Mouse (Mus musculus): ENCODE measurements around the gene Gm5089. TPM values are rescaled to one million over a fixed set of nuclear protein-coding genes. Genes with fewer than 3 reads are reported as not detected.
"Not testable (repeated sequence)": the region's sequence is repeated elsewhere in the genome, so short reads cannot be mapped to it uniquely, and the experiment has no call there.

The Gm5089 gene
- polyA plus RNA-seq, 1 experiment from 2014 or later, result 1.8 TPM

DNA sequence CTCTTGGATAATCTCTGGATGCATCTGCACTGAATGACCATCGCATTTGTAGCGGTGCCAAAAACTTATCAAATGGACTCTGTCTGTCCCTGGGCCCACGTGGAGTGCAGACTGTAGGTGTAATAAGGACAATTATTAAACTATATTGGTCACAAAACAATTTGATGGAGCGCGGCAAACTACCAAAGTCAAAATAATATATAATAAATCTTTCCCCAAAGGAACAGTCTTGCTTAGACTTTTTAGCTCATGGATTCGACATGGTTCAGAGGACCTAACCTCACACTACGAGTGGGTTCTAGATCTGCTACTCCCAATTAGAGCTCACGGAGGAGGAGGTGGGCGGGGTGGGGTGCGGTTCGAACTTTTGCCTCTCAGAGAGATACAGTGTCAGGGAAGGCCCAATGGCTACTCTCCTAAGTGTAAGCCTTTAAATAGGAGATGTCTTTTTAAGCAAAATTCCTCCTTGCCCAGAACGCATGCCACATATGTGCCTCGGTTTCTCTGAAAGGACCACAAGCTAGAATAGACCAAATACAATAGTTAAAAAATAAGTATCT, 15.1 kb upstream of the Gm5089 start:
- WGBS, result 24% methylated on average over 13 of the region's 13 CpGs
- no peaks in the 10 kb centered on the region for H3K9me3 ChIP-seq (ENCODE audit: control insufficient read depth, low read length)
- ATAC-seq, result no peak
- H3K27me3 ChIP-seq (replicated peaks; ENCODE audit: control insufficient read depth, insufficient read depth, low read length), result peaks cover 28% of the 10 kb centered on the region
- H3K27ac ChIP-seq (ENCODE audit: low read depth, low read length), result peak overlapping the region; percentile 93
- peak overlapping the region; percentile 57 for H3K4me3 ChIP-seq (ENCODE audit: low read length)
- peak overlapping the region; percentile 66 for H3K4me2 ChIP-seq (ENCODE audit: low read length)
- H3K36me3 ChIP-seq (ENCODE audit: control insufficient read depth, insufficient read depth, low read length), result no peaks in the 10 kb centered on the region
- H3K4me1 ChIP-seq (ENCODE audit: control insufficient read depth, insufficient read depth, low read depth, low read length), result peaks cover 10% of the 10 kb centered on the region
- H3K9ac ChIP-seq (ENCODE audit: low read depth, low read length), result peak overlapping the region; percentile 39; the same call in 1 of the 2 replicates

GRCm38 (mm10) chr14:122464763-122465741, 14.1 kb upstream of the Gm5089 start, which contains the start of gene Zic5:
Zic5 (minus strand) TSS chr14:122465677.
- peak within 1 kb of the TSS; percentile 66 for H3K4me2 ChIP-seq (ENCODE audit: low read length)
- peak; percentile 88 for ATAC-seq
- H3K4me1 ChIP-seq (ENCODE audit: control insufficient read depth, insufficient read depth, low read depth, low read length), result peaks cover 10% of the 10 kb centered on the region
- peak within 1 kb of the TSS; percentile 93 for H3K27ac ChIP-seq (ENCODE audit: low read depth, low read length)
- peaks cover 26% of the 10 kb centered on the region for H3K27me3 ChIP-seq (replicated peaks; ENCODE audit: control insufficient read depth, insufficient read depth, low read length)
- no peaks in the 10 kb centered on the region for H3K36me3 ChIP-seq (ENCODE audit: control insufficient read depth, insufficient read depth, low read length)
- 1% methylated on average over 40 of the region's 62 CpGs for WGBS
- H3K9ac ChIP-seq (ENCODE audit: low read depth, low read length), result peak within 1 kb of the TSS; percentile 77
- H3K9me3 ChIP-seq (ENCODE audit: control insufficient read depth, low read length), result no peaks in the 10 kb centered on the region
- H3K4me3 ChIP-seq (ENCODE audit: low read length), result peak within 1 kb of the TSS; percentile 57

DNA sequence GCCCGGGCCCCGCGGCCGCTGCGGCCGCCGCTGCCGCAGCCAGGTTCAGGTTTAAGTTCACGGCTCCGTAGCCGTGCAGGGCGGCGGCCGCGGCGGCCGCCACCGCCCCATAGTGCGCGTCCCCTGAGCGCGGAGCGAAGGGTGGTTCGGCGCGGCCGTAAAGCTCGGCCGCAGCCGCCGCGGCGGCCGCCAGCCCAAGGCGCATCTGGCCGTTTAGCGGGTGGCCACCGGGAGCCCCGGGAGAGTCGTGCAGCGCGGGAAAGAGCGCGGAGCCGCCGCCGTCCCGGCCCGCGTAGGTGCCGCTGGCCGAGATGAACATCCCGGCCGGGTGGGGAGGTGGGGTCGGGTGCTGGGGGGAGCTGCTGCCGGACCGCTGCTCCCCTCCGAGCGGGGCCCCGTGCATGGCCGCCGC, 13.4 kb upstream of the Gm5089 start:
- peak overlapping the region; percentile 57 for H3K4me3 ChIP-seq (ENCODE audit: low read length)
- WGBS, result under 1% methylated on average over 44 of the region's 62 CpGs
- ATAC-seq, result peak; percentile 7; the same call in 1 of the 2 replicates
- H3K27me3 ChIP-seq (replicated peaks; ENCODE audit: control insufficient read depth, insufficient read depth, low read length), result peaks cover 23% of the 10 kb centered on the region
- H3K9ac ChIP-seq (ENCODE audit: low read depth, low read length), result peak overlapping the region; percentile 77
- H3K9me3 ChIP-seq (ENCODE audit: control insufficient read depth, low read length), result no peaks in the 10 kb centered on the region
- peak overlapping the region; percentile 93 for H3K27ac ChIP-seq (ENCODE audit: low read depth, low read length)
- peaks cover 10% of the 10 kb centered on the region for H3K4me1 ChIP-seq (ENCODE audit: control insufficient read depth, insufficient read depth, low read depth, low read length)
- no peaks in the 10 kb centered on the region for H3K36me3 ChIP-seq (ENCODE audit: control insufficient read depth, insufficient read depth, low read length)
- peak overlapping the region; percentile 66 for H3K4me2 ChIP-seq (ENCODE audit: low read length)

GRCm38 (mm10) chr14:122463734-122464341, 12.9 kb upstream of the Gm5089 start:
- peak; percentile 19; the same call in 1 of the 2 replicates for ATAC-seq
- H3K9me3 ChIP-seq (ENCODE audit: control insufficient read depth, low read length); H3K4me1 ChIP-seq (ENCODE audit: control insufficient read depth, insufficient read depth, low read depth, low read length); H3K36me3 ChIP-seq (ENCODE audit: control insufficient read depth, insufficient read depth, low read length): not testable (repeated sequence)
- Histone ChIP-seq H3K4me3 (ENCODE audit: low read length) (peak overlapping the region; percentile 57), H3K27ac (ENCODE audit: low read depth, low read length) (peak overlapping the region; percentile 93), H3K27me3 (replicated peaks; ENCODE audit: control insufficient read depth, insufficient read depth, low read length) (peaks cover 21% of the 10 kb centered on the region), H3K9ac (ENCODE audit: low read depth, low read length) (peak overlapping the region; percentile 77), H3K4me2 (ENCODE audit: low read length) (peak overlapping the region; percentile 66)
- WGBS, result 0% methylated on average over 41 of the region's 58 CpGs

DNA sequence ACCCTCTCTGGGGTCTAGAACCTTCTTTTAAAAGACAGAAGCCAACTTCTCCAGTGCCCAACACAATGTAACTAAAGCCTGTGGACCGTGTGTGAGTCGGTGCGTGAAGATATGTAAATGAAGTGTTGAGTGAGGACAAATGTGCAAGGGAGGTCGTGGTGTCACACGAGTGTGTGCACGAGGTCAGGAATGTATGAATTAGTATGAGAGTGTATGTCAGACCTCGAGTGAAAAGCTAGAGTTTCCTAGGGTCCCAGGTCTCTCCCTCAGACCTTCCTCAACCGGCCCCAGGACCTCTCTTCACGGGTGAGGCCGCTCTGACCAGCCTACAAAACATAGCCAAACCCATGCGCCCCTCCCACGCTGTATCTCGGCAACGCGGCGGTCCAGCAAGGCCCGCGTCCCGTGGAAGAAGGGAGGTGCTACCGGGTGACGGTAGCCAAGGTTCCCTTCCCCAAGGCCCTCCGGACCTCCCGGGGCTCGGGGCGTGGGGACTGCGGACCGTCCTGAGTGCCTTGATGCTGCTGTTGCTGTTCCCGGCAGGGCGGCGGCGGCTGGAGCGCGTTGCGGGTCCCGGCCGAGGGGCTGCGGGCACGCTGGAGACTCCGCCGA, 12.3 kb upstream of the Gm5089 start:
- H3K9ac ChIP-seq (ENCODE audit: low read depth, low read length), result peak overlapping the region; percentile 77
- ATAC-seq, result no peak
- peak overlapping the region; percentile 93 for H3K27ac ChIP-seq (ENCODE audit: low read depth, low read length)
- H3K4me3 ChIP-seq (ENCODE audit: low read length), result peak overlapping the region; percentile 57
- H3K4me2 ChIP-seq (ENCODE audit: low read length), result peak overlapping the region; percentile 66
- whole genome bisulfite sequencing, result 2% methylated on average over 40 of the region's 40 CpGs
- no peaks in the 10 kb centered on the region for H3K36me3 ChIP-seq (ENCODE audit: control insufficient read depth, insufficient read depth, low read length)
- H3K27me3 ChIP-seq (replicated peaks; ENCODE audit: control insufficient read depth, insufficient read depth, low read length), result peaks cover 16% of the 10 kb centered on the region
- peaks cover 10% of the 10 kb centered on the region for H3K4me1 ChIP-seq (ENCODE audit: control insufficient read depth, insufficient read depth, low read depth, low read length)
- H3K9me3 ChIP-seq (ENCODE audit: control insufficient read depth, low read length), result no peaks in the 10 kb centered on the region

- Histone ChIP-seq H3K9me3 (ENCODE audit: control insufficient read depth, low read length) (no peaks in the 10 kb centered on the region), H3K27me3 (replicated peaks; ENCODE audit: control insufficient read depth, insufficient read depth, low read length) (peaks cover 13% of the 10 kb centered on the region), H3K4me2 (ENCODE audit: low read length) (peak overlapping the region; percentile 66), H3K9ac (ENCODE audit: low read depth, low read length) (peak overlapping the region; percentile 77), H3K4me1 (ENCODE audit: control insufficient read depth, insufficient read depth, low read depth, low read length) (peaks cover 10% of the 10 kb centered on the region), H3K4me3 (ENCODE audit: low read length) (peak overlapping the region; percentile 57), H3K36me3 (ENCODE audit: control insufficient read depth, insufficient read depth, low read length) (no peaks in the 10 kb centered on the region), H3K27ac (ENCODE audit: low read depth, low read length) (peak overlapping the region; percentile 93)
- 9% methylated on average over 17 of the region's 17 CpGs for WGBS
- ATAC-seq, result no peak
Observed at GRCm38 (mm10) chr14:122462689-122463079, 11.8 kb upstream of the Gm5089 start.

DNA sequence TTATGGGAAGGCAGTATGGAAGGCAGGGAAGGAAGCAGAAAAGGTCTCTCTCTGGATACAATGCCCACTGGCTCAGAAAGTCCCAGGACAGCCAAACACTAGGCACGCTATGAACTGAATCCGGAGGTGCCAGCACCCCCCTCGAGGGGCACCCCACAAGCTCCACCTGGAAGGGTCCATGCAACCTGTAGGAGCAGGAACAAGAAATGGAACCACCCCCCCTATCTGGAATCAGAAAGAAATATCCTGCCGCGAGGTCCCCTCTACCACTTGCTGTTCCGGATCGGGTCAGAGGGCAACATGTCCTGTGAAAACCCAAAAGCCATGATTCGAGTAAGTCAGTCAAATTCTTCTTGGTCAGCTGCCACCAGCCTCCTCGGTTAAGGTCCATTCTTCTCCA, 11.1 kb upstream of the Gm5089 start:
- H3K9me3 ChIP-seq (ENCODE audit: control insufficient read depth, low read length), result no peaks in the 10 kb centered on the region
- no peak for ATAC-seq
- WGBS, result 18% methylated on average over 9 of the region's 9 CpGs
- peaks cover 10% of the 10 kb centered on the region for H3K27me3 ChIP-seq (replicated peaks; ENCODE audit: control insufficient read depth, insufficient read depth, low read length)
- H3K27ac ChIP-seq (ENCODE audit: low read depth, low read length), result peak overlapping the region; percentile 66
- H3K4me1 ChIP-seq (ENCODE audit: control insufficient read depth, insufficient read depth, low read depth, low read length), result peaks cover 10% of the 10 kb centered on the region
- peak overlapping the region; percentile 66 for H3K4me2 ChIP-seq (ENCODE audit: low read length)
- H3K36me3 ChIP-seq (ENCODE audit: control insufficient read depth, insufficient read depth, low read length), result no peaks in the 10 kb centered on the region
- peak overlapping the region; percentile 57 for H3K4me3 ChIP-seq (ENCODE audit: low read length)
- H3K9ac ChIP-seq (ENCODE audit: low read depth, low read length), result peak overlapping the region; percentile 38

DNA sequence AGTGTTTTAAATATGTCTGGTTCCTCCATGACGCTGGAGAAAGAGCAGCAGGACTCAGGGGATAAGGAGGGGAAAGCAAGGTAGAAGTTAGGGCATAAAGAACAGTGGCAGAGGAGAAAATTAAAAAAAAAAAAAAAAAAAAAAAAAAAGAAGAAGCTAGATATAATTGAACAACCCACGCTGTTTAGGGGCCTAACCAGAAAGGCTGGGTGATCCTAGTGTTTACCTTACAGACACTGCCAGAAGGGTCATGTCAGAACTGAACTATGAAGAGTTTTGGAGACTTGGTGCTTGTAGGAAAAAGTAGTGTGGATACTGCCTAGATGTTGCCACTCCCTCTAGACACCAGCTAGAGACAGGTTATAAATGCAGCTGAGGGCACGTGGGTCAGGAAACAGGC, 10.6 kb upstream of the Gm5089 start:
- peak overlapping the region; percentile 57 for H3K4me3 ChIP-seq (ENCODE audit: low read length)
- peaks cover 8% of the 10 kb centered on the region for H3K27me3 ChIP-seq (replicated peaks; ENCODE audit: control insufficient read depth, insufficient read depth, low read length)
- ATAC-seq, result no peak
- no peaks in the 10 kb centered on the region for H3K9me3 ChIP-seq (ENCODE audit: control insufficient read depth, low read length)
- peak overlapping the region; percentile 66 for H3K4me2 ChIP-seq (ENCODE audit: low read length)
- peak overlapping the region; percentile 66 for H3K27ac ChIP-seq (ENCODE audit: low read depth, low read length)
- peaks cover 10% of the 10 kb centered on the region for H3K4me1 ChIP-seq (ENCODE audit: control insufficient read depth, insufficient read depth, low read depth, low read length)
- no peaks in the 10 kb centered on the region for H3K36me3 ChIP-seq (ENCODE audit: control insufficient read depth, insufficient read depth, low read length)
- H3K9ac ChIP-seq (ENCODE audit: low read depth, low read length), result peak overlapping the region; percentile 38
- 34% methylated on average over 3 of the region's 3 CpGs for WGBS

Measured in hindbrain, embryonic 16.5 days (tissue).